Mouse (Mus musculus) embryonic fibroblast, embryonic 13.5 days (primary cell): ENCODE measurements at regions not wholly inside any gene's neighbourhood (a gene's known extent, or its start where the extent isn't known, plus 50 kb on each side); places are given as distances from the start of the nearest gene placed in this dataset.
"Not testable (repeated sequence)": the region's sequence is repeated elsewhere in the genome, so short reads cannot be mapped to it uniquely, and the experiment has no call there.

Experiments
- CTCF ChIP-seq: IDR thresholded peaks from 2 replicates; pipeline ENCODE4 v1.5.1; 2011; ENCODE audit warnings: mild to moderate bottlenecking, control low read depth, low read length, moderate library complexity, borderline replicate concordance; ENCODE audit not compliant: insufficient read depth
- POLR2A ChIP-seq: IDR thresholded peaks from 2 replicates; pipeline ENCODE4 v1.6.1; 2011; ENCODE audit warnings: low read depth, mild to moderate bottlenecking, control low read depth, low read length, moderate library complexity

GRCm38 (mm10) chr8:115971351-115971750, 263.8 kb upstream of the Maf start:
- TF ChIP-seq CTCF, POLR2A: not testable (repeated sequence)
